Mouse (Mus musculus) heart, adult 2 months (tissue): ENCODE data around the gene Rbmx. TPM values are rescaled to one million over a fixed set of nuclear protein-coding genes. Genes with fewer than 3 reads are reported as not detected.

Experiments
- DNase-seq, 2 experiments: peaks; one replicate each; pipeline ENCODE4 v3.0.0; 2021
- H3K27ac ChIP-seq: fragments of 200-600 bp; 2 replicates; pipeline ENCODE4 v1.8.1; 2022
- H3K27me3 ChIP-seq: fragments of 200-500 bp; 2 replicates; pipeline ENCODE4 v1.6.1; 2012; ENCODE audit warnings: mild to moderate bottlenecking, low read length, inconsistent platforms, mixed read lengths; ENCODE audit not compliant: control insufficient read depth, insufficient read depth
- H3K36me3 ChIP-seq: fragments of 200-500 bp; 2 replicates; pipeline ENCODE4 v1.6.1; 2012; ENCODE audit warnings: low read length, inconsistent platforms; ENCODE audit not compliant: control insufficient read depth, insufficient read depth
- H3K4me1 ChIP-seq: fragments of 200-500 bp; 2 replicates; pipeline ENCODE4 v1.6.1; 2011; ENCODE audit warnings: low read length; ENCODE audit not compliant: control insufficient read depth, insufficient read depth
- H3K4me3 ChIP-seq: fragments of 200-600 bp; 2 replicates; pipeline ENCODE4 v1.8.1; 2022
- H3K79me2 ChIP-seq: fragments of 200-500 bp; replicated peaks from 2 replicates; pipeline ENCODE4 v1.6.1; 2012; ENCODE audit warnings: mild to moderate bottlenecking, inconsistent platforms, low read length, moderate library complexity, mixed read lengths; ENCODE audit not compliant: control insufficient read depth, insufficient read depth
- H3K9ac ChIP-seq: fragments of 200-500 bp; 2 replicates; pipeline ENCODE4 v1.6.1; 2012; ENCODE audit warnings: low read depth, mild to moderate bottlenecking, control low read depth, inconsistent platforms, low read length, mixed read lengths
- CTCF ChIP-seq: fragments of 200-600 bp; IDR thresholded peaks from 2 replicates; pipeline ENCODE4 v1.8.1; 2022; ENCODE audit warnings: antibody characterized with exemption, mild to moderate bottlenecking, moderate library complexity
- EP300 ChIP-seq: fragments of 200-500 bp; IDR thresholded peaks from 2 replicates; pipeline ENCODE4 v1.6.1; 2011; ENCODE audit warnings: low read depth, low read length, control low read depth; ENCODE audit not compliant: insufficient read depth
- POLR2A ChIP-seq: fragments of 200-500 bp; IDR thresholded peaks from 2 replicates; pipeline ENCODE4 v1.6.1; 2011; ENCODE audit warnings: mild to moderate bottlenecking, low read depth, low read length, control low read depth; ENCODE audit not compliant: insufficient read depth
- WGBS: fragments of 180-500 bp; shearing (Covaris S2); methylation state at CpG from one replicate; pipeline ENCODE4 v1.1.7; 2018; 5-methylcytosine and 5-hydroxymethylcytosine counted together
- intact Hi-C: fragments of 180-260 bp; cut with DNase I; formaldehyde crosslinking; loops from one replicate; pipeline ENCODE4 v1.15.1; 2025
- polyA plus RNA-seq: library from polyadenylated mRNA; depleted of rRNA; stranded (reverse); fragments of >200 nt; gene quantifications from 2 replicates; pipeline ENCODE4 v1.2.3, GENCODE M21; 2012
- total RNA-seq, 2 experiments: library from RNA; stranded (reverse); gene quantifications; 2 replicates each; pipeline ENCODE4 v1.2.3; 2021

Gene Rbmx
- total and polyA plus RNA-seq, 3 experiments, result 16.6 to 22.6 (median 19.7) TPM

GRCm38 (mm10) chrX:57372965-57373364 lies 19.9 kb downstream of the Rbmx start:
- Histone ChIP-seq H3K9ac (no peak overlapping the region), H3K27me3 (no peaks in the 10 kb centered on the region), H3K27ac (no peak overlapping the region), H3K4me1 (no peaks in the 10 kb centered on the region), H3K36me3 (no peaks in the 10 kb centered on the region), H3K4me3 (no peak overlapping the region), H3K79me2 (no peaks in the 10 kb centered on the region)
- TF ChIP-seq POLR2A, result no peak
- TF ChIP-seq EP300, result no peak
- no peak for TF ChIP-seq CTCF
- intact Hi-C loops, result no loop called here
- no peak for DNase-seq
- 78% methylated on average over 4 of the region's 4 CpGs for WGBS

- no peak for TF ChIP-seq EP300
- no peak for TF ChIP-seq POLR2A
- TF ChIP-seq CTCF, result no peak
- DNase-seq, result no peak
- Histone ChIP-seq H3K27me3 (no peaks in the 10 kb centered on the region), H3K4me3 (no peak overlapping the region), H3K36me3 (no peaks in the 10 kb centered on the region), H3K79me2 (no peaks in the 10 kb centered on the region), H3K9ac (no peak overlapping the region), H3K4me1 (no peaks in the 10 kb centered on the region), H3K27ac (no peak overlapping the region)
- 69% methylated on average over 2 of the region's 2 CpGs for WGBS
- intact Hi-C loops, result no loop called here
Measured at GRCm38 (mm10) chrX:57364891-57365569, 27.8 kb downstream of the Rbmx start.

- Histone ChIP-seq H3K27me3 (no peaks in the 10 kb centered on the region), H3K4me1 (no peaks in the 10 kb centered on the region), H3K4me3 (no peak overlapping the region), H3K9ac (no peak overlapping the region), H3K27ac (no peak overlapping the region), H3K36me3 (no peaks in the 10 kb centered on the region), H3K79me2 (no peaks in the 10 kb centered on the region)
- WGBS, result 46% methylated on average over 1 of the region's 1 CpGs
- DNase-seq, result no peak
- intact Hi-C loops, result no loop called here
- no peak for TF ChIP-seq CTCF
- TF ChIP-seq EP300, result no peak
- TF ChIP-seq POLR2A, result no peak
Measured at GRCm38 (mm10) chrX:57359316-57359715, 33.5 kb downstream of the Rbmx start.

- intact Hi-C loops, result loop anchor here (5.0 kb wide), 1 partner anchor 53 kb away; the partner anchor contains the start of gene Rbmx
- Histone ChIP-seq H3K27ac (peak overlapping the region; percentile 83), H3K79me2 (no peaks in the 10 kb centered on the region), H3K4me1 (peaks cover 1% of the 10 kb centered on the region; the same call in 1 of the 2 replicates), H3K36me3 (peaks cover 2% of the 10 kb centered on the region; the same call in 1 of the 2 replicates), H3K27me3 (no peaks in the 10 kb centered on the region), H3K4me3 (peak overlapping the region; percentile 43), H3K9ac (0 out of 2 replicates have a peak overlapping the region, but pooled peaks have one; percentile 35)
- DNase-seq, result no peak
- no peak for TF ChIP-seq EP300
- peak; percentile 32; the same call in 1 of the 2 replicates for TF ChIP-seq POLR2A
- TF ChIP-seq CTCF, result no peak
- 40% methylated on average over 4 of the region's 4 CpGs for WGBS
Measured at GRCm38 (mm10) chrX:57339220-57339619, 53.6 kb downstream of the Rbmx start.

- intact Hi-C loops, result loop anchor here (5.0 kb wide), 1 partner anchor 54 kb away; the partner anchor contains the start of gene Rbmx
- Histone ChIP-seq H3K27me3 (no peaks in the 10 kb centered on the region), H3K4me1 (peaks cover 1% of the 10 kb centered on the region; the same call in 1 of the 2 replicates), H3K9ac (peak within 1 kb of the TSS; percentile 35; the same call in 1 of the 2 replicates), H3K4me3 (peak within 1 kb of the TSS; percentile 43), H3K27ac (peak within 1 kb of the TSS; percentile 83), H3K79me2 (no peaks in the 10 kb centered on the region), H3K36me3 (peaks cover 2% of the 10 kb centered on the region; the same call in 1 of the 2 replicates)
- WGBS, result 37% methylated on average over 18 of the region's 18 CpGs
- TF ChIP-seq EP300, result no peak
- no peak for TF ChIP-seq CTCF
- no peak for TF ChIP-seq POLR2A
- DNase-seq, result peak; percentile 31 to 34
Measured at GRCm38 (mm10) chrX:57338371-57339211, 54.2 kb downstream of the Rbmx start, which contains the start of gene Arhgef6. Gene Arhgef6 (minus strand): TSS chrX:57338729.

- H3K36me3 ChIP-seq, result peaks cover 2% of the 10 kb centered on the region; the same call in 1 of the 2 replicates
Measured at GRCm38 (mm10) chrX:57337582-57337981, 55.3 kb downstream of the Rbmx start.

More at GRCm38 (mm10) chrX:57337582-57337981, 55.3 kb downstream of the Rbmx start:
- Histone ChIP-seq H3K79me2 (no peaks in the 10 kb centered on the region), H3K27ac (peak overlapping the region; percentile 83), H3K9ac (no peak overlapping the region), H3K4me1 (peaks cover 1% of the 10 kb centered on the region; the same call in 1 of the 2 replicates), H3K27me3 (no peaks in the 10 kb centered on the region), H3K4me3 (peak overlapping the region; percentile 43)
- no peak for DNase-seq
- intact Hi-C loops, result loop anchor here (5.0 kb wide), 1 partner anchor 55 kb away; the partner anchor contains the start of gene Rbmx
- TF ChIP-seq CTCF (no peak), POLR2A (no peak), EP300 (no peak)
